Mouse (Mus musculus) small intestine, adult 2 months (tissue): Measurements from ENCODE around the gene Zfp809. TPM values are rescaled to one million over a fixed set of nuclear protein-coding genes. Genes with fewer than 3 reads are reported as not detected.

Source experiments
- H3K27ac ChIP-seq: fragments of 200-500 bp; 2 replicates; pipeline ENCODE4 v1.5.1; 2012; ENCODE audit warnings: low read depth, low read length, control low read depth, inconsistent platforms; ENCODE audit not compliant: insufficient read depth
- H3K27me3 ChIP-seq: fragments of 200-500 bp; 2 replicates; pipeline ENCODE4 v1.6.1; 2012; ENCODE audit warnings: mild to moderate bottlenecking, moderate library complexity, low read length, inconsistent platforms; ENCODE audit not compliant: control insufficient read depth, insufficient read depth
- H3K36me3 ChIP-seq: fragments of 200-500 bp; 2 replicates; pipeline ENCODE4 v1.6.1; 2012; ENCODE audit warnings: mild to moderate bottlenecking, low read length, control low read depth, inconsistent platforms; ENCODE audit not compliant: control insufficient read depth, insufficient read depth
- H3K4me1 ChIP-seq: fragments of 200-500 bp; 2 replicates; pipeline ENCODE4 v1.6.1; 2012; ENCODE audit warnings: low read length, inconsistent platforms, mixed read lengths; ENCODE audit not compliant: control insufficient read depth, insufficient read depth, insufficient read length
- H3K4me3 ChIP-seq: fragments of 200-500 bp; 2 replicates; pipeline ENCODE4 v1.5.1; 2012; ENCODE audit warnings: low read depth, mild to moderate bottlenecking, control low read depth, inconsistent platforms, low read length, moderate library complexity
- CTCF ChIP-seq: fragments of 200-500 bp; IDR thresholded peaks from 2 replicates; pipeline ENCODE4 v1.5.1; 2012; ENCODE audit warnings: low read depth, mild to moderate bottlenecking, control low read depth, inconsistent platforms, low read length, moderate library complexity, mixed read lengths; ENCODE audit not compliant: insufficient replicate concordance, insufficient read length; ENCODE audit errors: extremely low read depth
- POLR2A ChIP-seq: fragments of 200-500 bp; IDR thresholded peaks from 2 replicates; pipeline ENCODE4 v1.6.1; 2012; ENCODE audit warnings: low read depth, mild to moderate bottlenecking, control low read depth, inconsistent platforms, low read length, moderate library complexity
- WGBS: fragments of 180-500 bp; shearing (Covaris S2); methylation state at CpG from one replicate; pipeline ENCODE4 v1.1.7; 2018; 5-methylcytosine and 5-hydroxymethylcytosine counted together
- polyA plus RNA-seq: library from polyadenylated mRNA; depleted of rRNA; stranded (reverse); fragments of >200 nt; gene quantifications from 2 replicates; pipeline ENCODE4 v1.2.3, GENCODE M21; 2012

Gene Zfp809
- polyA plus RNA-seq, 1 experiment = 8.9 TPM

GRCm38 (mm10) chr9:22240001-22240400 is 14.5 kb downstream of the Zfp809 start:
- Histone ChIP-seq H3K4me1 (no peaks in the 10 kb centered on the region), H3K4me3 (no peak overlapping the region), H3K27ac (no peak overlapping the region), H3K27me3 (no peaks in the 10 kb centered on the region), H3K36me3 (peaks cover 57% of the 10 kb centered on the region)
- no peak for TF ChIP-seq POLR2A
- 96% methylated on average over 4 of the region's 4 CpGs for WGBS

- 88% methylated on average over 2 of the region's 2 CpGs for WGBS
- TF ChIP-seq CTCF (no peak), POLR2A (no peak)
- Histone ChIP-seq H3K27ac (no peak overlapping the region), H3K4me1 (no peaks in the 10 kb centered on the region), H3K27me3 (no peaks in the 10 kb centered on the region), H3K4me3 (no peak overlapping the region), H3K36me3 (peaks cover 37% of the 10 kb centered on the region)
Observed at GRCm38 (mm10) chr9:22244242-22244641, 18.7 kb downstream of the Zfp809 start.

GRCm38 (mm10) chr9:22256579-22256978 is 31.1 kb downstream of the Zfp809 start:
- no peak overlapping the region for H3K27ac ChIP-seq
- H3K36me3 ChIP-seq = peaks cover 25% of the 10 kb centered on the region
- WGBS = 90% methylated on average over 4 of the region's 4 CpGs
- H3K4me3 ChIP-seq = no peak overlapping the region
- H3K4me1 ChIP-seq = no peaks in the 10 kb centered on the region
- no peaks in the 10 kb centered on the region for H3K27me3 ChIP-seq
- TF ChIP-seq POLR2A (no peak), CTCF (no peak)

- H3K4me3 ChIP-seq = no peak overlapping the region
- TF ChIP-seq POLR2A = no peak
- no peak for TF ChIP-seq CTCF
- H3K36me3 ChIP-seq = peaks cover 9% of the 10 kb centered on the region
- no peaks in the 10 kb centered on the region for H3K4me1 ChIP-seq
- no peaks in the 10 kb centered on the region for H3K27me3 ChIP-seq
- no peak overlapping the region for H3K27ac ChIP-seq
- WGBS = 59% methylated on average over 8 of the region's 8 CpGs
Observed at GRCm38 (mm10) chr9:22258784-22259183, 33.3 kb downstream of the Zfp809 start.

- H3K4me1 ChIP-seq = no peaks in the 10 kb centered on the region
- WGBS = under 1% methylated on average over 35 of the region's 35 CpGs
- no peaks in the 10 kb centered on the region for H3K27me3 ChIP-seq
- H3K36me3 ChIP-seq = peaks cover 5% of the 10 kb centered on the region; the same call in 1 of the 2 replicates
- TF ChIP-seq POLR2A (no peak; the same call in 1 of the 2 replicates), CTCF (no peak)
- H3K27ac ChIP-seq = no peak within 1 kb of the TSS
- peak within 1 kb of the TSS; percentile 87 for H3K4me3 ChIP-seq
Observed at GRCm38 (mm10) chr9:22259184-22260091, 33.9 kb downstream of the Zfp809 start, which contains the start of gene Zfp599. Zfp599 (minus strand) TSS chr9:22259895.

- Histone ChIP-seq H3K4me1 (no peaks in the 10 kb centered on the region), H3K27ac (no peak overlapping the region), H3K36me3 (peaks cover 5% of the 10 kb centered on the region; the same call in 1 of the 2 replicates), H3K27me3 (no peaks in the 10 kb centered on the region), H3K4me3 (no peak overlapping the region)
- TF ChIP-seq POLR2A = no peak
- TF ChIP-seq CTCF = no peak
- 23% methylated on average over 3 of the region's 3 CpGs for WGBS
Observed at GRCm38 (mm10) chr9:22260092-22260422, 34.5 kb downstream of the Zfp809 start.

- TF ChIP-seq CTCF (no peak), POLR2A (no peak)
- Histone ChIP-seq H3K27me3 (no peaks in the 10 kb centered on the region), H3K4me1 (no peaks in the 10 kb centered on the region), H3K27ac (no peak overlapping the region), H3K4me3 (no peak overlapping the region), H3K36me3 (no peaks in the 10 kb centered on the region)
- 83% methylated on average over 1 of the region's 1 CpGs for WGBS
Observed at GRCm38 (mm10) chr9:22261594-22261993, 36.1 kb downstream of the Zfp809 start.
